Mouse (Mus musculus) cortical plate, adult 2 months (tissue): ENCODE results near the gene Olfml3.

Experiments
- CTCF ChIP-seq: fragments of 200-500 bp; IDR thresholded peaks from 2 replicates; pipeline ENCODE4 v1.5.1; 2011; ENCODE audit warnings: mild to moderate bottlenecking, control low read depth, low read length; ENCODE audit not compliant: insufficient read depth; ENCODE audit errors: extremely low read depth
- POLR2A ChIP-seq: fragments of 200-500 bp; IDR thresholded peaks from 2 replicates; pipeline ENCODE4 v1.6.1; 2011; ENCODE audit warnings: mild to moderate bottlenecking, low read length, control low read depth; ENCODE audit not compliant: insufficient read depth; ENCODE audit errors: extremely low read depth

DNA sequence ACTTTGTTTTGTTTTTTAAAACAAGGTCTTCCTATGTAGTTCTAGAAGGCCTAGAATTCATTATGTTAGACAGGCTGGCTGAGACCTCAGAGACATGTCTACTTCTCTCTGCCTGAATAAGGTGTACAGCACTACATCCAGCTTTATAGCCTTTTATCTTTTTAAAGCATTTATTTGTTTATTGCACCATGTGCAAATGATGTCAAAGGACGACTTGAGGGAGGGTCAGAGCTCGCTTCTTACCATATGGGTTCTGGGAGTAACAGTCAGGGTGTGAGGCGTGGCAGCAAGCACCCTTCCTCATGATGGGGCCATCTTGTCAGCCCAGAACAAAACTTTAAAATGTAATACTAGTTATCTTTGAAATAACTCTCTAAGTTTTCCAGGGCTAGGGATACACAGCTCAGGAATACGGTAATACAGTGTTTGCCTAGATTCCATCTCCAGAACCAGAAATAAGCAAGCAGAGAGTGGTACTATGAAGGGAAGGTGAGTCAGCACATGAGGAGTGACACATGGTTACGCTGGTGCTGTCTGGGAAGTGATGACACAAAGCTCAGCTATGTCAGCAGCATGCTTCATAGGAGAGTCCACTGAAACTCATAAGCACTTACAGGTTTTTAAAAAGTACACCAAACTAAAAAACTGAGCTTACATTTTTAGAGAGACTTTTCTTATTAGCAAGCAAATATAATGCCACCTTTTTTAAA lies 21.6 kb upstream of the Olfml3 start:
- no peak for TF ChIP-seq CTCF
- no peak for TF ChIP-seq POLR2A
